Mouse (Mus musculus) ES-E14 (cell line): ENCODE measurements around the gene Chga. TPM values are rescaled to one million over a fixed set of nuclear protein-coding genes. Genes with fewer than 3 reads are reported as not detected.

Experiments used
- DNase-seq: peaks from one replicate; pipeline ENCODE4 v3.0.0-alpha.2; 2013; ENCODE audit warnings: low read depth, low spot score
- H3K27ac ChIP-seq: 2 replicates; pipeline ENCODE4 v1.5.1; 2012; ENCODE audit warnings: low read depth, mild to moderate bottlenecking, low read length, moderate library complexity, mixed read lengths; ENCODE audit not compliant: poor library complexity, insufficient read depth, severe bottlenecking
- H3K36me3 ChIP-seq: 2 replicates; pipeline ENCODE4 v1.6.1; 2012; ENCODE audit warnings: mild to moderate bottlenecking, low read length, moderate library complexity, mixed read lengths; ENCODE audit not compliant: control insufficient read depth, poor library complexity, insufficient read depth, severe bottlenecking
- H3K4me1 ChIP-seq, 2 experiments: fragments of 150-350 bp in 1 of 2; sonication (generic) in 1 of 2; 2 replicates each; pipeline ENCODE4 v1.6.1; 2012; ENCODE audit warnings: low read length in 2 of 2, mild to moderate bottlenecking in 1 of 2, mixed read lengths in 1 of 2; ENCODE audit not compliant: control insufficient read depth in 2 of 2, insufficient read depth in 2 of 2, poor library complexity in 1 of 2
- H3K4me3 ChIP-seq, 2 experiments: fragments of 150-350 bp in 1 of 2; sonication (generic) in 1 of 2; 2 replicates each; pipeline ENCODE4 v1.5.1; 2012; ENCODE audit warnings: low read length in 2 of 2, low read depth in 1 of 2, mild to moderate bottlenecking in 1 of 2, mixed read lengths in 1 of 2; ENCODE audit not compliant: insufficient read depth in 1 of 2, poor library complexity in 1 of 2, severe bottlenecking in 1 of 2
- H3K9ac ChIP-seq: 2 replicates; pipeline ENCODE4 v1.6.1; 2012; ENCODE audit warnings: low read depth, mild to moderate bottlenecking, low read length, mixed read lengths; ENCODE audit not compliant: poor library complexity, insufficient read depth, severe bottlenecking
- H3K9me3 ChIP-seq: fragments of 150-350 bp; sonication (generic); 2 replicates; pipeline ENCODE4 v1.6.1; 2012; ENCODE audit warnings: low read depth, mild to moderate bottlenecking, low read length; ENCODE audit not compliant: control insufficient read depth, insufficient read depth
- CHD2 ChIP-seq: IDR thresholded peaks from 2 replicates; pipeline ENCODE4 v1.6.1; 2014; ENCODE audit warnings: mild to moderate bottlenecking, low read depth, low read length, inconsistent platforms
- HCFC1 ChIP-seq: IDR thresholded peaks from 2 replicates; pipeline ENCODE4 v1.6.1; 2012; ENCODE audit warnings: low read length, inconsistent platforms, borderline replicate concordance; ENCODE audit not compliant: insufficient read depth
- MAFK ChIP-seq: IDR thresholded peaks from 2 replicates; pipeline ENCODE4 v1.6.1; 2014; ENCODE audit warnings: mild to moderate bottlenecking, low read depth, low read length, inconsistent platforms; ENCODE audit not compliant: insufficient read depth
- ZC3H11A ChIP-seq: IDR thresholded peaks from 2 replicates; pipeline ENCODE4 v1.6.1; 2012; ENCODE audit warnings: low read depth, mild to moderate bottlenecking, inconsistent platforms, low read length, borderline replicate concordance
- ZNF384 ChIP-seq: IDR thresholded peaks from 2 replicates; pipeline ENCODE4 v1.6.1; 2012; ENCODE audit warnings: low read depth, low read length, inconsistent platforms
- in situ Hi-C, 2 experiments: fragments of 600-800 bp; cut with MboI; formaldehyde crosslinking; loops; one replicate each; pipeline ENCODE4 v1.15.1; 2025; ENCODE audit warnings: low sequenced_read_pairs in 2 of 2, inconsistent platforms in 1 of 2; ENCODE audit not compliant: unreplicated experiment in 2 of 2
- total RNA-seq: library from RNA; depleted of rRNA; stranded (reverse); fragments of 300-350 nt; gene quantifications from 2 replicates; pipeline ENCODE4 v1.2.3, GENCODE M21; 2012

Chga gene
- total RNA-seq, 1 experiment, result 11.9 TPM

DNA sequence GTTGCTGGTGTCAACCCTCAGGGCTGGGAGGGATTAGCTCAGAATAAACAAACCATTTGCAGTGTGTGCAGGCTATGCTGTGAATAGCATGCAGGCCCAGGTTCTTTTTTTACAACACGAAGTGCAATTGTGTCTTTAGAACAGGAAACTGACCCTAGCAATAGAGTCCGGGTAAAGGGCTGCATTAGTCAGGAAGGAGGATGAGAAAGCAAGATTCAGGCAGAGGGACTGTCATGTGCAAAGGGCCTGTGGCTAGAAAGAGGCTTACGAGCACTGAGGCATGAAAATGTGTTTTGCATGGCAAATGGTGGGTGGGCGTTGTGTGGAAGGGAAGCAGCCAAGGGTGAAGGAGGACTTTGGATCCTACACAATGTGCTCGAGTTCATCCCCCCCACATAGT, 26.8 kb upstream of the Chga start:
- H3K9ac ChIP-seq, result no peak overlapping the region
- TF ChIP-seq ZC3H11A (no peak), HCFC1 (no peak), MAFK (no peak), ZNF384 (no peak), CHD2 (no peak)
- H3K9me3 ChIP-seq, result no peaks in the 10 kb centered on the region
- H3K4me3 ChIP-seq, result no peak overlapping the region
- in situ Hi-C loops, result no loop called here
- no peaks in the 10 kb centered on the region for H3K36me3 ChIP-seq
- H3K4me1 ChIP-seq, result peaks cover 0 to 2% of the 10 kb centered on the region in 2 experiments; a peak in 1 of 4 replicates
- DNase-seq, result no peak
- no peak overlapping the region for H3K27ac ChIP-seq

DNA sequence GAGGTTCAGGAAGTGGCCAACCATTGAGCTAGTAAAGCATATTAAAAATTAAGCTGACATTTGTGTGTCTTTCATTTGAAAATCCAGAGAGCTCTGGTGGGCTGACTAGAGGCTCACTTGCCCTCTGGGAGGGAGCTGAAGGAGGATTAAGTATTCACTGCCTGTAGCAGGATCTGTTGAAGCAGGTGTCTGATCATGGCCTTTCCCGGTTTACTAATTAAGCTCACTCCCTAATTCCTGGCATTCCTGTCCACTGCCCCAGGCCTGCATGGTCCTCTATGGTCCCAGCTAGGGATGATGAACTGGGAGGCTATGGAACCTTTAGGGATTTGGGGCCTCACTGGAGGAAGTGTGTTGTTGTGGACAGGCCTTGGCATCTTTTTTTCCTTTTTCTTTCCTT, 19.0 kb upstream of the Chga start:
- no peaks in the 10 kb centered on the region for H3K9me3 ChIP-seq
- H3K36me3 ChIP-seq, result no peaks in the 10 kb centered on the region
- no peak overlapping the region for H3K9ac ChIP-seq
- no peak overlapping the region for H3K27ac ChIP-seq
- TF ChIP-seq MAFK, result no peak
- no peak for TF ChIP-seq CHD2
- TF ChIP-seq ZC3H11A, result no peak
- TF ChIP-seq ZNF384, result no peak
- no peak for TF ChIP-seq HCFC1
- no peak overlapping the region for H3K4me3 ChIP-seq
- in situ Hi-C loops, result no loop called here
- H3K4me1 ChIP-seq, result peaks cover 0 to 2% of the 10 kb centered on the region in 2 experiments; a peak in 1 of 4 replicates
- DNase-seq, result no peak

DNA sequence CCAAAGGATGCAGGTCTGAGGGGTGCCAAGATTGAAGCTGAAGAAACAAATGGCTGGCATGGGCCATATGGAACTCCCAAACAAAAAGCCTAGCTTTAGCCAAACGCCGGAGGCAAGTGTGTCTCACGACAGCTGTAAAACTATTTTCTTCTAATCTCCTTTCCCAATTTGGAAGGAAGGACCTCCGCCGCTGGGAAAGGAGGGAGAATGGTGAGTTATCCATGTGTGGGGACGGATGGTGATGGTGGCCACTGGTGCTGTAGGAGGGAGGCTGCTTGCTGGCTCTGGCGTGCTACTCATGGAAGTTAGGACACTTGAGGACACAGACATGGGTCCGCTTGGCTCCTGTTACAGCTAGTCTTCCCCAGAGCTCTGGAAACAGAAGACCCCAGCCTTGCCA, 14.5 kb upstream of the Chga start:
- no peak for DNase-seq
- Histone ChIP-seq H3K27ac (no peak overlapping the region), H3K9ac (no peak overlapping the region), H3K36me3 (no peaks in the 10 kb centered on the region), H3K4me3 (no peak overlapping the region), H3K9me3 (no peaks in the 10 kb centered on the region), H3K4me1 (no peaks in the 10 kb centered on the region)
- in situ Hi-C loops, result no loop called here
- TF ChIP-seq CHD2 (no peak), MAFK (no peak), ZC3H11A (no peak), HCFC1 (no peak)

DNA sequence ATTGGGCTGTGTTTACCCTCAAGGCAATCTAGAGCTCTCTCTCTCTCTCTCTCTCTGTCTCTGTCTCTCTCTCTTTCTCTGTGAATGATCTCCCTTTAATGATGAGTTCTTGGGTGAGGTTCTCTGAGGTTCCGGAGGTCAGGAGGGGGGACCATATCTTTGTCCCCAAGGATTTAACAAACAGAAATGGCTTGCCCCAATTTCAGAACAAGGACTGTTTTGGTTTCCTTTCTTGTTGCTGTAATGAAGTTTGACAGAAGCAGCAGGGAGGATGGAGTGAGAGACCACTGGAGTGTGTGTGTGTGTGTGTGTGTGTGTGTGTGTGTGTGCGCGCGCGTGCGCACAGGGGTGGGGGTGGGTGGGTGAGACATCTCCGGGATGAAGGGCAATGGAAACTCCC, 13.6 kb upstream of the Chga start:
- no peaks in the 10 kb centered on the region for H3K9me3 ChIP-seq
- H3K9ac ChIP-seq, result no peak overlapping the region
- no peaks in the 10 kb centered on the region for H3K36me3 ChIP-seq
- TF ChIP-seq MAFK (no peak), HCFC1 (no peak), ZC3H11A (no peak), ZNF384 (no peak), CHD2 (no peak)
- no peak overlapping the region for H3K4me3 ChIP-seq
- in situ Hi-C loops, result no loop called here
- H3K4me1 ChIP-seq, result peaks cover 0 to 3% of the 10 kb centered on the region in 2 experiments; a peak in 2 of 4 replicates
- no peak overlapping the region for H3K27ac ChIP-seq
- no peak for DNase-seq

DNA sequence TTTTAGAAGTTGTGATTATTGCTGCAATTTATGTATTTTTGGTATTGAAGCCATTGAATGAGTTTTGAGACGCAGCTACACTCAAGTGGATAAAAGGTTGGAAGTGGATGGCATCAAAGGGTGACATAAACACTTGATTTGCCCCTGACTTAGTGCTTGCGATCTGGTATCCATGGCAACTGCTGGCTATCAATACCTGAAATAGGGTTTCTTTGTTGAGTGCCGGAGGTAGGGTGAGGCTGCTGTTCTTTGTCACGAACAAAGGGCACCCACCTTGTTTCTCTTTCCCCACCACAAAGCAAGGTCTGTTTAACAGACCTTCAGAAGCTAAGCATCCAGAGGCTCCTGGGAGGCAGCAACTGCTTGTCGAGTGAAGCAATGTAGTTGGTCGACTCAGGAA, 9.6 kb upstream of the Chga start:
- no peak overlapping the region for H3K27ac ChIP-seq
- in situ Hi-C loops, result no loop called here
- peaks cover 0 to 4% of the 10 kb centered on the region in 2 experiments; a peak in 2 of 4 replicates for H3K4me1 ChIP-seq
- no peak for TF ChIP-seq HCFC1
- no peak for TF ChIP-seq MAFK
- no peak for TF ChIP-seq CHD2
- no peak for TF ChIP-seq ZNF384
- no peak for TF ChIP-seq ZC3H11A
- H3K36me3 ChIP-seq, result no peaks in the 10 kb centered on the region
- H3K9me3 ChIP-seq, result no peaks in the 10 kb centered on the region
- H3K4me3 ChIP-seq, result no peak overlapping the region
- no peak overlapping the region for H3K9ac ChIP-seq
- peak; percentile 30 for DNase-seq
